Mouse (Mus musculus) hindbrain, embryonic 11.5 days (tissue): Measurements from ENCODE around the gene Mef2d. TPM values are rescaled to one million over a fixed set of nuclear protein-coding genes. Genes with fewer than 3 reads are reported as not detected.
A peak's percentile ranks its signal among the peaks of the same experiment; 100 is the strongest.

Source experiments
- ATAC-seq: fragments of 200-750 bp; cut with Nextera tagmentation; 2 replicates; pipeline ENCODE4 v1.8.0; 2017; ENCODE audit warnings: mild to moderate bottlenecking, moderate TSS enrichment, moderate library complexity; ENCODE audit not compliant: low FRiP score
- DNase-seq: peaks from one replicate; pipeline ENCODE4 v3.0.0-alpha.2; 2015; ENCODE audit warnings: low spot score
- H3K27ac ChIP-seq: fragments of 300-500 bp; sonication (generic); 2 replicates; pipeline ENCODE4 v1.5.1; 2014; ENCODE audit warnings: mild to moderate bottlenecking, low read depth, low read length
- H3K27me3 ChIP-seq: fragments of 300-500 bp; sonication (generic); 2 replicates; pipeline ENCODE4 v1.6.1; 2014; ENCODE audit warnings: mild to moderate bottlenecking, low read length, moderate library complexity, mixed read lengths; ENCODE audit not compliant: control insufficient read depth, insufficient read depth
- H3K36me3 ChIP-seq: fragments of 300-500 bp; sonication (generic); 2 replicates; pipeline ENCODE4 v1.6.1; 2014; ENCODE audit warnings: mild to moderate bottlenecking, low read length, moderate library complexity, mixed read lengths; ENCODE audit not compliant: control insufficient read depth, insufficient read depth
- H3K4me1 ChIP-seq: fragments of 300-500 bp; sonication (generic); replicated peaks from 2 replicates; pipeline ENCODE4 v1.6.1; 2014; ENCODE audit warnings: low read length, mixed read lengths; ENCODE audit not compliant: control insufficient read depth, insufficient read depth
- H3K4me2 ChIP-seq: fragments of 300-500 bp; sonication (generic); replicated peaks from 2 replicates; pipeline ENCODE4 v1.6.1; 2014; ENCODE audit warnings: mild to moderate bottlenecking, low read depth, low read length
- H3K4me3 ChIP-seq: fragments of 300-500 bp; sonication (generic); 2 replicates; pipeline ENCODE4 v1.5.1; 2014; ENCODE audit warnings: low read depth, low read length
- H3K9ac ChIP-seq: fragments of 300-500 bp; sonication (generic); 2 replicates; pipeline ENCODE4 v1.6.1; 2014; ENCODE audit warnings: low read depth, low read length
- H3K9me3 ChIP-seq: fragments of 300-500 bp; sonication (generic); 2 replicates; pipeline ENCODE4 v1.6.1; 2016; ENCODE audit warnings: low read length; ENCODE audit not compliant: control insufficient read depth
- WGBS: fragments of 180-500 bp; shearing (Covaris S2); extraction: QIAGEN DNeasy Blood & Tissue Kit; methylation state at CpG from one replicate; pipeline ENCODE4 v1.1.7; 2014; 5-methylcytosine and 5-hydroxymethylcytosine counted together
- polyA plus RNA-seq: library from polyadenylated mRNA; unstranded; fragments of >200 nt; fragmentation: Nextera tagmentation; extraction: Ambion mirVana; gene quantifications from 2 replicates; pipeline ENCODE4 v1.2.1, GENCODE M21; 2014

The Mef2d gene
- polyA plus RNA-seq, 1 experiment from 2014 or later = 12.0 TPM

DNA sequence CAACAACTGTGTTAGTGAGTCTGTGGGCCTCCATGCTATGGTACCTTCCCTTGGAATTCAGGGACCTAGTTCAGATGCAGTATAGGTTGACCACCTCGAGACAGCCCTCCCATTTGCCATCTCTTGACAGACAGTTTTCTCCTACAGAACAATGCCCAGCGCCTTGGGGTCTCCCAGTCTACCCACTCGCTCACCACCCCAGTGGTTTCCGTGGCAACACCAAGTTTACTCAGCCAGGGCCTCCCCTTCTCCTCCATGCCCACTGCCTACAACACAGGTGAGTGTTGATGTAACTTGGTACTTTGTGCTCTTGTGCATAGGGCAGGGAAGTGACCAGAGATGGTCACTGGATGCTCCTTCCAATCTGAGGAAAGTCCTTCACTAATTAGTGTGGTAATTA is 20.6 kb downstream of the Mef2d start:
- Histone ChIP-seq H3K9me3 (no peaks in the 10 kb centered on the region), H3K9ac (no peak overlapping the region), H3K4me2 (no peak overlapping the region), H3K4me3 (no peak overlapping the region), H3K4me1 (no peaks in the 10 kb centered on the region), H3K36me3 (peaks cover 4% of the 10 kb centered on the region; the same call in 1 of the 2 replicates), H3K27ac (no peak overlapping the region), H3K27me3 (no peaks in the 10 kb centered on the region)
- DNase-seq = no peak
- 71% methylated on average over 4 of the region's 4 CpGs for WGBS
- no peak for ATAC-seq

- Histone ChIP-seq H3K4me2 (no peak overlapping the region), H3K36me3 (peaks cover 4% of the 10 kb centered on the region; the same call in 1 of the 2 replicates), H3K9me3 (no peaks in the 10 kb centered on the region), H3K27ac (no peak overlapping the region), H3K9ac (no peak overlapping the region), H3K4me1 (no peaks in the 10 kb centered on the region), H3K27me3 (no peaks in the 10 kb centered on the region), H3K4me3 (no peak overlapping the region)
- ATAC-seq (no peak), DNase-seq (no peak)
- 84% methylated on average over 3 of the region's 3 CpGs for WGBS
Observed at GRCm38 (mm10) chr3:88163847-88164246, 21.7 kb downstream of the Mef2d start.

GRCm38 (mm10) chr3:88164263-88164662 is 22.1 kb downstream of the Mef2d start:
- H3K9me3 ChIP-seq = no peaks in the 10 kb centered on the region
- H3K9ac ChIP-seq = no peak overlapping the region
- H3K27me3 ChIP-seq = no peaks in the 10 kb centered on the region
- no peak overlapping the region for H3K27ac ChIP-seq
- H3K4me2 ChIP-seq = no peak overlapping the region
- no peaks in the 10 kb centered on the region for H3K4me1 ChIP-seq
- 66% methylated on average over 3 of the region's 3 CpGs for WGBS
- peaks cover 4% of the 10 kb centered on the region; the same call in 1 of the 2 replicates for H3K36me3 ChIP-seq
- DNase-seq = no peak
- no peak overlapping the region for H3K4me3 ChIP-seq
- no peak for ATAC-seq

DNA sequence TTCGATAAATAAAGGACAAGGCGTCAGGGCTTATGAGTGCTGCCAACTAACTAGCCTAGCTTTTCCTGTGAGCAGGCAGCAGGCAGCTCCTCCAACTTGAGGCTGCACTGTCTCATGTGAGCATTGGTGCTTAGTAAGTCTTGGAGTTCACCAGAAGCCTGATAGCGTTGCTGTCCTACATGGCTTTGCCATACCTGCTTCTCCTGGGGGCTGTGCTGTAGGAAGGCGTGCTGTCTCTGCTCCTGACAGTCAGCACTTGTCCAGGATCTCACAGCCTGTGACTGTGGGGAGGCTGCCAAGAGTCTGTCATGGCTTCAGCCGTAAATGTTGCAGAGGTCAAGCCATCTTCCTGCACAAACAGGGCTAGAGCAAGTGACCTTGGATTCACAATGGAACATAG is 23.9 kb downstream of the Mef2d start:
- no peaks in the 10 kb centered on the region for H3K9me3 ChIP-seq
- H3K27me3 ChIP-seq = no peaks in the 10 kb centered on the region
- H3K36me3 ChIP-seq = peaks cover 4% of the 10 kb centered on the region; the same call in 1 of the 2 replicates
- H3K4me2 ChIP-seq = no peak overlapping the region
- ATAC-seq = no peak
- DNase-seq = no peak
- 92% methylated on average over 5 of the region's 5 CpGs for WGBS
- H3K27ac ChIP-seq = no peak overlapping the region
- H3K9ac ChIP-seq = no peak overlapping the region
- no peaks in the 10 kb centered on the region for H3K4me1 ChIP-seq
- H3K4me3 ChIP-seq = no peak overlapping the region

GRCm38 (mm10) chr3:88170361-88170760 is 28.2 kb downstream of the Mef2d start:
- H3K27ac ChIP-seq = no peak overlapping the region
- no peak for DNase-seq
- no peak overlapping the region for H3K9ac ChIP-seq
- H3K9me3 ChIP-seq = no peaks in the 10 kb centered on the region
- H3K27me3 ChIP-seq = no peaks in the 10 kb centered on the region
- H3K4me2 ChIP-seq = no peak overlapping the region
- 89% methylated on average over 5 of the region's 5 CpGs for WGBS
- no peak for ATAC-seq
- no peak overlapping the region for H3K4me3 ChIP-seq
- H3K36me3 ChIP-seq = peaks cover 4% of the 10 kb centered on the region; the same call in 1 of the 2 replicates
- no peaks in the 10 kb centered on the region for H3K4me1 ChIP-seq

DNA sequence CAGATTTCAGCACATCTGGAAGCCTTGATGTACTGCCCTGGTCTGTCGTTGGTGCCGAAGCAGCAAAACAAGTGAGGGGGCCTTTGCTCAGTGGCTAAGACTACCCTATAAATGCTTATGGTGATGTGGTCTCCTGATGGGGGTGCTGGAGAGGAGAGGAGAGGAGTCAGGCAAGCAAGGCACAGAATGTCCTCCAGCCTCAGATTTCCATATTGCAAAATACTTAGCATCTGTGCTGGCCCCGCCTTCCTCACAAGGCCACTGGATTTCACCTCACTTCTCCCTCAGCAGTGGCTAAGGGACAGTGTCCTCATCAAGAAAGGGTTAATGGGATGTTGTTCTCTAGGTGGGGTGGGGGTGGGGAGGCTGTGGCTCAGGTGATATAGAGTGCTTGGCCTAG is 30.3 kb downstream of the Mef2d start:
- no peak overlapping the region for H3K9ac ChIP-seq
- no peaks in the 10 kb centered on the region for H3K27me3 ChIP-seq
- no peak overlapping the region for H3K4me3 ChIP-seq
- H3K4me2 ChIP-seq = no peak overlapping the region
- no peak overlapping the region for H3K27ac ChIP-seq
- peaks cover 4% of the 10 kb centered on the region; the same call in 1 of the 2 replicates for H3K36me3 ChIP-seq
- 94% methylated on average over 3 of the region's 3 CpGs for WGBS
- no peaks in the 10 kb centered on the region for H3K9me3 ChIP-seq
- ATAC-seq (no peak), DNase-seq (no peak)
- H3K4me1 ChIP-seq = no peaks in the 10 kb centered on the region

DNA sequence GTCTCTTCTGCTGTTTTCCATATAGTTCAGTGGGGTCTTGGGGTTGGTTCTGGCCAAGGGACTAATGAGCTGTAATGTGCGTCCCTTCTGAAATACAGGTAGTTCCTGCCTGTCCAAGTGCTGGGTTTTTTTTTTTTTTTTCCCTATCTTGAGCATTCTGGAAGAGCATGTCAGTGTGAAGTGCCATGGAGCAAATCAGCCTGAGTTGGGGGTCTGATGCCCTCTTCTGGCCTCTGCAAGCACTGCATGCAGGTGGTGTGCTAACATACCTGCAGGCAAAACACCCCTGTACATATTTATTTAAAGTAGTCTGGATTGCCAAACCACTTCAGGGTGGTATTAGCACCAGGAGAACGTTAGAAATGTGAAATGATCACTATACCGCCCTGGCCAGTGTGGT is 31.2 kb downstream of the Mef2d start:
- Histone ChIP-seq H3K27me3 (no peaks in the 10 kb centered on the region), H3K9me3 (no peaks in the 10 kb centered on the region), H3K9ac (no peak overlapping the region), H3K4me2 (no peak overlapping the region), H3K4me3 (no peak overlapping the region), H3K27ac (no peak overlapping the region), H3K36me3 (no peaks in the 10 kb centered on the region), H3K4me1 (no peaks in the 10 kb centered on the region)
- DNase-seq (peak; percentile 63), ATAC-seq (no peak)
- WGBS = 57% methylated on average over 3 of the region's 3 CpGs

- DNase-seq (no peak), ATAC-seq (no peak)
- H3K27me3 ChIP-seq = no peaks in the 10 kb centered on the region
- no peak overlapping the region for H3K4me2 ChIP-seq
- H3K27ac ChIP-seq = no peak overlapping the region
- no peaks in the 10 kb centered on the region for H3K4me1 ChIP-seq
- no peak overlapping the region for H3K9ac ChIP-seq
- no peaks in the 10 kb centered on the region for H3K36me3 ChIP-seq
- no peaks in the 10 kb centered on the region for H3K9me3 ChIP-seq
- WGBS = 83% methylated on average over 2 of the region's 2 CpGs
- no peak overlapping the region for H3K4me3 ChIP-seq
Observed at GRCm38 (mm10) chr3:88174894-88175293, 32.7 kb downstream of the Mef2d start.

GRCm38 (mm10) chr3:88177106-88177505 is 34.9 kb downstream of the Mef2d start:
- Histone ChIP-seq H3K27ac (peak overlapping the region; percentile 97), H3K4me1 (no peaks in the 10 kb centered on the region), H3K9ac (peak overlapping the region; percentile 77), H3K4me3 (peak overlapping the region; percentile 57), H3K9me3 (no peaks in the 10 kb centered on the region), H3K4me2 (peak overlapping the region; percentile 64), H3K27me3 (no peaks in the 10 kb centered on the region), H3K36me3 (no peaks in the 10 kb centered on the region)
- DNase-seq (no peak), ATAC-seq (no peak; the same call in 1 of the 2 replicates)
- WGBS = 72% methylated on average over 5 of the region's 5 CpGs
